Mouse (Mus musculus): ENCODE data around the gene Sbno2. TPM values are rescaled to one million over a fixed set of nuclear protein-coding genes. Genes with fewer than 3 reads are reported as not detected.
A peak's percentile ranks its signal among the peaks of the same experiment; 100 is the strongest.

Sbno2 gene
- polyA plus RNA-seq, 1 experiment from 2014 or later: 13.0 TPM

DNA sequence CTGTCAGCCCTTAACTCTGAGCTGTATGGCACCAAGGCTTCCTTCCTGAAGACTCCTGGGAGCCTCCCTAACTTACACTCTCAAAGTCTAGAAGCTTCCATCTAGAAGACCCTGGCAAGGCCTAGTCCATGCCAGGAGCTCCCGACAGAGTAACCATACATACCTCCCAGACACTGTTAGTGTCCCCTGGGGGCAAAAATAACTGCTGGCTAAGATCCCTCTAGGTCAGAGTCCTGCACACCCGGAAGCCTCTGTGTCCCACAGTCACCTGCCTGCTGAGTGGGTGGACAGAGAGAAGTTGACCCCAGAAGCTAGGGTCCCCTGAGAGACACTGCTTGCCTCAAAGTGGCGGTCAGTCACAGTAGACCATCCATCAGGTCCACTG is 33.9 kb downstream of the Sbno2 start:
- WGBS: 58% methylated on average over 3 of the region's 3 CpGs
- peak overlapping the region; percentile 83 for H3K27ac ChIP-seq (ENCODE audit: poor library complexity, severe bottlenecking)
- no peaks in the 10 kb centered on the region for H3K9me3 ChIP-seq (replicated peaks)
- peak overlapping the region; percentile 33; the same call in 1 of the 2 replicates for H3K9ac ChIP-seq
- H3K36me3 ChIP-seq: peaks cover 23% of the 10 kb centered on the region
- no peaks in the 10 kb centered on the region for H3K27me3 ChIP-seq (replicated peaks)
- H3K4me2 ChIP-seq: peak overlapping the region; percentile 20
- H3K4me1 ChIP-seq (replicated peaks): peaks cover 56% of the 10 kb centered on the region
- ATAC-seq (ENCODE audit: insufficient number of reproducible peaks, low FRiP score): peak; percentile 3; the same call in 1 of the 2 replicates
- H3K4me3 ChIP-seq: 0 out of 2 replicates have a peak overlapping the region, but pooled peaks have one; percentile 2

DNA sequence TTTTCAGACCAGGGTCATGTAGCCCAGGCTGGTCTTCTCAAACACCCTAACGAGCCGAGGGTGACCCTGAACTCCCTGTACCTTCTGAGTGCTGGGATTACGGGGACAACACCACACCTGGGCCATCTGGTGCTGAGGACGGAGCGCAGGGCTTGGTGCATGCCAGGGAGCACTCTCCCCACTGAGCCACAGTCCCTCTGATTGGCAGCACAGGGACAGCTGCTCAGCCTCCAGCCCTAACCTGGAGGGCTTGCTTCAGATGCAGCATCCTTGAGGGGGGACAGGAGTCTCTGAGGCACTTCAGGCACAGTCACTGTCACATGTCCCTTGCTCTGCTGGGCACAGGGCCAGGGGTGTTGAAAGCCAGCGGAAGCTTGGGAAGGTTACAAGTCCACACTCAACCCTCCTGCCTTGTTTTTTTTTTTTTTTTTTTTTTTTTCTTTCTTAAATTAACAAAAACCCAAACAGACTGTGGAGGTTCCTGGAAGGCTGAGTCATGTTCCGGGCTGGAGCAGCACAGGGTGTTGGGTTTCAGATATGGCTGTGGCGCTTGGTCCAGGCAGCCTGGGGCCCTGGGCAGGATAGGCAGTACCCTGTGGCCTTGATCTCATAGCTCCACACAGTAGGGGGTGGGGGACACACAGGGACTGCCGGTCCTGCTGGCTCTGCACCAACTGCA is 34.4 kb downstream of the Sbno2 start:
- ATAC-seq (ENCODE audit: insufficient number of reproducible peaks, low FRiP score): peak; percentile 94
- peaks cover 56% of the 10 kb centered on the region for H3K4me1 ChIP-seq (replicated peaks)
- 45% methylated on average over 9 of the region's 9 CpGs for WGBS

DNA sequence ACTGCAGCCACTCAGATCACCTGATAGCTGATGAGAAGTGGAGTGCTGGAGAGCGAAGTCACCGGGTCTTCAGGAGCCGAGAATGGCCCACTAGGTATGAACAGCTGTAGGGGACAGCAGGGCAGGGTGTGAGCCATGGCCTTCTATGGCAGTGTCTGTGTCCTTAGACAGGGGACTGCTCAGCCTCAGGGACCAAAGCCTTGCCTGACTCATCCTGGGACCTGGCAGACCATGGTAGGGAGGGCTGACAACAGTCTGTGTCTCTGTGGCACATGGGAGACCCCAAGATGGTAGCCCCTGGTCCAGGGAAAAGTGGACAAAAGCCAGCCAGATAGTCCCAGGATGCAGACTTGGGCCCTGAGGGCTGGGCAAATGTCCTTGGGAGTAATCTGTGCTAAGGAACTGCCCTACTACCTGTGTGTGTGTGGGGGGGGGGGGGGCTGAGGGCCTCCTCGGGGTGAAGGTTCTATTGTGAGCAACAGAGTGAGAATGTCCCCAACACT is 35.4 kb downstream of the Sbno2 start:
- ATAC-seq (ENCODE audit: insufficient number of reproducible peaks, low FRiP score): no peak
- 81% methylated on average over 4 of the region's 4 CpGs for WGBS
- Histone ChIP-seq H3K9me3 (replicated peaks) (no peaks in the 10 kb centered on the region), H3K27ac (ENCODE audit: poor library complexity, severe bottlenecking) (no peak overlapping the region), H3K9ac (no peak overlapping the region), H3K27me3 (replicated peaks) (no peaks in the 10 kb centered on the region), H3K36me3 (peaks cover 36% of the 10 kb centered on the region), H3K4me3 (no peak overlapping the region), H3K4me1 (replicated peaks) (peaks cover 47% of the 10 kb centered on the region), H3K4me2 (no peak overlapping the region)

More for the DNA sequence above, 34.4 kb downstream of the Sbno2 start:
- Histone ChIP-seq H3K27ac (ENCODE audit: poor library complexity, severe bottlenecking) (peak overlapping the region; percentile 83), H3K9ac (0 out of 2 replicates have a peak overlapping the region, but pooled peaks have one; percentile 33), H3K4me3 (0 out of 2 replicates have a peak overlapping the region, but pooled peaks have one; percentile 2), H3K27me3 (replicated peaks) (no peaks in the 10 kb centered on the region), H3K9me3 (replicated peaks) (no peaks in the 10 kb centered on the region), H3K4me2 (peak overlapping the region; percentile 20; the same call in 1 of the 2 replicates), H3K36me3 (peaks cover 29% of the 10 kb centered on the region)

DNA sequence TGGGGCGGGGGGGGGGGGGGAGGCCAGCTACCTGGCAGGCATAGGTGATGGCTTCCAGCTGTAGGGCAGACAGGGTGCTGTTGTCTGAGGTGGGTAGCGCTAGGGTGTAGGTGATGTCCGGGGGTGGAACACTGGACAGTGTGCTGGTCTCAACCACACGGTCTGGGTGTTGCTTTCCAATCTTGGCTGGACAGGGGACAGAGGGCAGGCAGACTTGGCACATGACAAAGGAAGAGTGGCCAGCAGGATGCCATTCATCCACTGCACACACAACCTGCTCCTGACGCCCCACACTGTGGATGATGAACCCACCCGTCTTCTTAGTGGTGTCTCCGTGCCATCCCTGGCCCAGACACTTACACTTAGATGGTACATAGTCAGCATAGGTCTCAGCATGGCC is 36.1 kb downstream of the Sbno2 start:
- H3K9ac ChIP-seq: no peak overlapping the region
- H3K27ac ChIP-seq (ENCODE audit: poor library complexity, severe bottlenecking): no peak overlapping the region
- no peak for ATAC-seq (ENCODE audit: insufficient number of reproducible peaks, low FRiP score)
- H3K4me1 ChIP-seq (replicated peaks): peaks cover 41% of the 10 kb centered on the region
- no peaks in the 10 kb centered on the region for H3K27me3 ChIP-seq (replicated peaks)
- 88% methylated on average over 6 of the region's 7 CpGs for WGBS
- no peak overlapping the region for H3K4me2 ChIP-seq
- no peaks in the 10 kb centered on the region for H3K9me3 ChIP-seq (replicated peaks)
- H3K4me3 ChIP-seq: no peak overlapping the region
- H3K36me3 ChIP-seq: peaks cover 40% of the 10 kb centered on the region

DNA sequence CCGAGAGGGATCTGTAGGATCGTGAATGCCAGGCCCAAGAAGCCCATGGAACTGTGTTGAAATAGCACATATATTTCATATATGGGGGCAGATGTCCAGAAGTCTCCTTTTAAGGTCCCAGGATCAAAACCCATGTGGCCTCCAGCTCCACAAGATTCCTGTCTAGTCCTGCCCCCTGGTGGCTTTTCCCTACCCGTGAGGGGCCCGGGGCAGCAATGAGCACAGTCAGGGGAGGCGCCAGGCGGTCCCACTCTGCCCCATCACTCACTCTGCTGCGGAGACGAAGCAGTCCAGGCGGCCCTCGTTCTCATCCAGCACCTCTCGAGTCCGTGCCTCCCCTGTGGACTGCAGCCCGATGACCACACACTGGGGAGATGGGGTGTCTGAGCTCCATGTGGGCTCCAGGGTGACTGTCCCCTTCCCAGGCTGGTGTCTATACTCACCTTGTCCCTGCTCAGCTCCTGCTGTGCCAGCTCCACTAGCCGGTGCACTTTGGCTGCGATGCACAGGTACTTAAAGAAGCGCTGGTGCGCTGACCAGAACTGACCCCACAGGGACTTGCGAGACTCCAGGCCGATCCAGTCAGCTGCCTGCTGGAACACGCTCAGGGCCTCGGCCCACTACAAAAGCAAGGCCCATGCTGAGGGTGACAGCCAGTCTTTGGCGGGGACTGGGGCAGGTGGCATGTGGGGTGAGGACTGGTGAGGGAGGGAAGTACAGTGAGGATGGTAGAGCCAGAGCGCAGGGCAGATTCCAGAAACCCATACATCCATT is 41.3 kb downstream of the Sbno2 start:
- peaks cover 7% of the 10 kb centered on the region; the same call in 1 of the 2 replicates for H3K4me1 ChIP-seq (replicated peaks)
- H3K4me3 ChIP-seq: no peak overlapping the region
- no peak overlapping the region for H3K9ac ChIP-seq
- WGBS: 79% methylated on average over 23 of the region's 23 CpGs
- no peaks in the 10 kb centered on the region for H3K27me3 ChIP-seq (replicated peaks)
- H3K36me3 ChIP-seq: peaks cover 86% of the 10 kb centered on the region
- H3K4me2 ChIP-seq: no peak overlapping the region
- no peak for ATAC-seq (ENCODE audit: insufficient number of reproducible peaks, low FRiP score)
- H3K9me3 ChIP-seq (replicated peaks): no peaks in the 10 kb centered on the region
- no peak overlapping the region for H3K27ac ChIP-seq (ENCODE audit: poor library complexity, severe bottlenecking)

DNA sequence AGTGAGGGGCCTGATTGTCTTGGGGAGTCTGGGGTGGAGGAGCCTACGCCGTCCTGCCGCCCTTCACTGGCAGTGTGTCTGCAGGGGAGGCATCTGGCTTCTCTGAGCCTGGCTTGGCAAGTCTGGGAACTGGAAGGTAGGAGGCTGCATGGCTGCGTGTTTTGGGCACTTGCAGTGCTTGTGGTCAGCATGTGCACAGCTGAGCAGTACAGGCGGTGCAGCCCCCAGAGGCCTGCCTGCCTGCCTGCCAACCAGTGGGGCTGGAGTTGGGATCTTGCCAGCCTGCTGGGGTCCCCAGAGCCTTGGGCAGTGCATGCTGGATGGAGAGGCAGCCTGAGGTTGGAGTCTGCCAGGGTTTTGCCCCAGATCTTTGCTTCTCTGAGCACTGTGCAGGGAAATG is 42.3 kb downstream of the Sbno2 start:
- H3K27me3 ChIP-seq (replicated peaks): no peaks in the 10 kb centered on the region
- 0 out of 2 replicates have a peak overlapping the region, but pooled peaks have one; percentile 14 for H3K9ac ChIP-seq
- H3K9me3 ChIP-seq (replicated peaks): no peaks in the 10 kb centered on the region
- H3K4me1 ChIP-seq (replicated peaks): peaks cover 7% of the 10 kb centered on the region; the same call in 1 of the 2 replicates
- H3K4me2 ChIP-seq: no peak overlapping the region
- H3K27ac ChIP-seq (ENCODE audit: poor library complexity, severe bottlenecking): no peak overlapping the region
- H3K36me3 ChIP-seq: peaks cover 94% of the 10 kb centered on the region
- no peak for ATAC-seq (ENCODE audit: insufficient number of reproducible peaks, low FRiP score)
- 90% methylated on average over 5 of the region's 5 CpGs for WGBS
- no peak overlapping the region for H3K4me3 ChIP-seq

DNA sequence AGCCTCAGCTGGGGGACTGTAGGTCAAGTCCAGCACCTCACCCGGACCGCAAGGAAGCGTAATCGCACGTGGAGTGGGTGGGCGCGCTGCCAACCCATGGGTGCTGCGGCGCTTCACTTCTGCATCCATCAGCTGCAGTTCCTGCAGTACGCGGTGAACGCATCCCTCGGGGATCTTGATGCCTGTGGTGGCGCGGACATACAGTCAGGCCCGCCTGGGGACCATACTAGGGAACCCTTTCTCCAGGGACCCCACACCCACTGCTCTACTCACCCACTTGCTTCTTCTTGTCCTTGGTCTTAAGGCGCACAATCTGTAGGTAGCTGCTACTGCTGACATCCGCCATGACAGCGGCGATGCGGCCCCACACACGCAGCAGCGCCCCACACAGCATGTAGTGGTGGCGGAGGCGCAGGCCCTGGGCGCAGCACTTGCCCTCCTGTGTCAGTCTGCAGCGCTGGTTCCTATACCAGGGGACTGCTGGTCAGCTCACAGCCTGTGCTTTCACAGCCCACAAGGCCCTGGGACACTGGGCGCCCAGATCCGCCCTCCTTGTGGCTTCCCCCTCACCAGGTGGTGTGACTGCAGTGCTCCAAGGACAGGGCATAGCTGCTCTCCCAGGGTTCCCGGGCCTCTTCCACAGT is 47.6 kb downstream of the Sbno2 start:
- ATAC-seq (ENCODE audit: insufficient number of reproducible peaks, low FRiP score): no peak
- H3K4me3 ChIP-seq: no peak overlapping the region

DNA sequence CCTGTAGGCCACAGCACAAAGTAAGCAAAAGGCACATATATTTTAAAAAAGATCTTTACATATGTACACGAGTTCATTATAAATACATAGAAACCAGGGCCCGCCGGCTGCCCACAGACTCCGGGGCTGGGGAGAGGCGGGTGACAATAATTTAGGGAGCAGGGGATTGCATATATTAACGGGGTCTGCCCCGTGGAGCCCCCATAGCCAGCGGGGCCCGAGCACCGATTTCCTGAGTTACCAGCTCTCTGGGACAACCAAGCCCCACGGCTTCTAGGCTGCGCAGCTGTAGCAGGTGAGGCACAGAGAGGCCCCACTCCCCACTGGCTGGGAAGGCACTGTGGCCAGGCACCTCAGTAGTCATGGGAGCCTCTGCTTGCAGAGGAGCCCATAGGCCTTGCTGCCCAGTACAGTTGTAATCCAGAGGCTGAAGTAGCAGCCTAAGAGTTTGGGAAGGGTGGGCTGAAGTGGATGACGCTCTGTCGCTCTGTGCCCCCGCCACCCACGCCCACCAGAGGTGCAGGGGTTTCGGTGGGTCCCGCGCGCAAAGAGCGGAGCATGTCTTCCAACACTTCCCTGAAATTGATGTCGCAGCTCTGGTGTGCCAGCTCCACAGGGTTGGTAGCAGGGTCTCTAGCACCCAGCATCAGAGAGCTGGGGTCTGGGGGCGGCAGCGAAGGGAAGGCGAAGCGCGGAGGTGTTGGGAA is 48.2 kb downstream of the Sbno2 start:
- Histone ChIP-seq H3K4me1 (replicated peaks) (peaks cover 23% of the 10 kb centered on the region), H3K9me3 (replicated peaks) (no peaks in the 10 kb centered on the region), H3K27ac (ENCODE audit: poor library complexity, severe bottlenecking) (no peak overlapping the region), H3K36me3 (peaks cover 67% of the 10 kb centered on the region), H3K9ac (no peak overlapping the region), H3K4me3 (no peak overlapping the region), H3K27me3 (replicated peaks) (no peaks in the 10 kb centered on the region), H3K4me2 (no peak overlapping the region)
- ATAC-seq (ENCODE audit: insufficient number of reproducible peaks, low FRiP score): no peak
- WGBS: 90% methylated on average over 27 of the region's 27 CpGs

More for the DNA sequence above, 47.6 kb downstream of the Sbno2 start:
- Histone ChIP-seq H3K27me3 (replicated peaks) (no peaks in the 10 kb centered on the region), H3K9me3 (replicated peaks) (no peaks in the 10 kb centered on the region), H3K27ac (ENCODE audit: poor library complexity, severe bottlenecking) (no peak overlapping the region), H3K36me3 (peaks cover 74% of the 10 kb centered on the region), H3K9ac (no peak overlapping the region), H3K4me1 (replicated peaks) (peaks cover 17% of the 10 kb centered on the region), H3K4me2 (no peak overlapping the region)
- WGBS: 70% methylated on average over 30 of the region's 30 CpGs

DNA sequence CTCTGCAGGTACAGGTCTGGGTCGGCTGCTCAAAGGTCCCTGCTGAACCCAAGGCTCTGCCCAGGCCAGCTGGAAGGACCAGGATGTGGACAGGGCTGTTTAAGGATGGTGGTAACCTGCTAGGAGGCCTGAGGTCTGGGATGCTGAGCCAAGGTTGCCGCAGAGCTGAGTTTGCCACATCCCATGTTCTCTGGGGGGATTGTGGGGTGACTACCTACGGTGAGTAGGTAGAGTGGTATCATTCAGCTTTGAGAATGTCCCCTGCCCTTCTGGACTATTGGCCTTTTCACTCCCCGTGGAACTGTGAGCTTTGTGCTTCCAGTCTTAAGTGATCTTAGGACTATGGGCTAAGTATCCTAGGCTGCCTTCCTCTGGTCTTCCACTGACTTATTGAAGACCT is 48.9 kb downstream of the Sbno2 start:
- peaks cover 30% of the 10 kb centered on the region for H3K4me1 ChIP-seq (replicated peaks)
- no peak overlapping the region for H3K27ac ChIP-seq (ENCODE audit: poor library complexity, severe bottlenecking)
- H3K9me3 ChIP-seq (replicated peaks): no peaks in the 10 kb centered on the region
- H3K4me2 ChIP-seq: no peak overlapping the region
- no peak overlapping the region for H3K4me3 ChIP-seq
- no peak for ATAC-seq (ENCODE audit: insufficient number of reproducible peaks, low FRiP score)
- 82% methylated on average over 4 of the region's 4 CpGs for WGBS
- H3K36me3 ChIP-seq: peaks cover 62% of the 10 kb centered on the region
- no peak overlapping the region for H3K9ac ChIP-seq
- no peaks in the 10 kb centered on the region for H3K27me3 ChIP-seq (replicated peaks)

DNA sequence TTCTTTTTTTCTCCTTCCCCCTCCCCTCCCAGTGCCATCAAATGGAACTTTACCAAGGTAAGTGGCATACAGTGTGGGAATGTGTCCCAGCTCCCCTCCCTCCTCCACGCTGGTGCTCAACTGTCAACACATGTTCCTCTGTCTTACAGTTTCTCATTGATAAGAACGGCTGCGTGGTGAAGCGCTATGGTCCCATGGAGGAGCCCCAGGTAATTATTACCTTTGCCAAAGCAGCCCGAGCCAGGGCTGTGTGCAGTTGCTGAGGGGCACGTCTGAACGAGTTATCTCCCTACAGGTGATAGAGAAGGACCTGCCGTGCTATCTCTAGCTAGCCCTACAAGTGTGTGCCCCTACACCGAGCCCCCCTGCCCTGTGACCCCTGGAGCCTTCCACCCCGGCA is 49.5 kb downstream of the Sbno2 start:
- WGBS: 56% methylated on average over 9 of the region's 10 CpGs
- H3K4me2 ChIP-seq: peak overlapping the region; percentile 81; the same call in 1 of the 2 replicates
- no peaks in the 10 kb centered on the region for H3K27me3 ChIP-seq (replicated peaks)
- H3K4me1 ChIP-seq (replicated peaks): peaks cover 34% of the 10 kb centered on the region
- peaks cover 56% of the 10 kb centered on the region for H3K36me3 ChIP-seq
- no peak overlapping the region for H3K27ac ChIP-seq (ENCODE audit: poor library complexity, severe bottlenecking)
- peak overlapping the region; percentile 86; the same call in 1 of the 2 replicates for H3K9ac ChIP-seq
- H3K9me3 ChIP-seq (replicated peaks): no peaks in the 10 kb centered on the region
- peak overlapping the region; percentile 68 for H3K4me3 ChIP-seq
- no peak for ATAC-seq (ENCODE audit: insufficient number of reproducible peaks, low FRiP score)
